Mouse (Mus musculus) liver (tissue): ENCODE data around the gene Acp5.
"Not testable (repeated sequence)": the region's sequence is repeated elsewhere in the genome, so short reads cannot be mapped to it uniquely, and the experiment has no call there.

ENCODE experiments used
- DNase-seq: peaks from one replicate; pipeline ENCODE4 v3.0.0-alpha.2; 2020; ENCODE audit warnings: mixed read lengths

Acp5 gene

GRCm38 (mm10) chr9:22135644-22136390 is at the start of gene Acp5:
TSS of gene Acp5 (minus strand) at chr9:22135711.
- DNase-seq, result peak; percentile 91

- no peak for DNase-seq
Observed at GRCm38 (mm10) chr9:22172318-22172717, 36.8 kb upstream of the Acp5 start.

GRCm38 (mm10) chr9:22169327-22169726 is 33.8 kb upstream of the Acp5 start:
- no peak for DNase-seq

GRCm38 (mm10) chr9:22167751-22168150 is 32.2 kb upstream of the Acp5 start:
- DNase-seq, result no peak

GRCm38 (mm10) chr9:22166686-22167085 is 31.2 kb upstream of the Acp5 start:
- DNase-seq, result no peak

- DNase-seq, result no peak
Observed at GRCm38 (mm10) chr9:22165964-22166363, 30.5 kb upstream of the Acp5 start.

GRCm38 (mm10) chr9:22164711-22165668 is 29.5 kb upstream of the Acp5 start:
- peak; percentile 49 for DNase-seq

- DNase-seq, result no peak
Observed at GRCm38 (mm10) chr9:22162912-22163311, 27.4 kb upstream of the Acp5 start.

- no peak for DNase-seq
Observed at GRCm38 (mm10) chr9:22162305-22162704, 26.8 kb upstream of the Acp5 start.

- DNase-seq, result no peak
Observed at GRCm38 (mm10) chr9:22161299-22161698, 25.8 kb upstream of the Acp5 start.

- no peak for DNase-seq
Observed at GRCm38 (mm10) chr9:22157516-22158265, 22.2 kb upstream of the Acp5 start.

- peak; percentile 100 for DNase-seq
Observed at GRCm38 (mm10) chr9:22156497-22157245, 21.2 kb upstream of the Acp5 start, which contains the start of gene Pigyl. TSS of gene Pigyl (plus strand) at chr9:22156846.

GRCm38 (mm10) chr9:22155614-22156013 is 20.1 kb upstream of the Acp5 start:
- DNase-seq, result peak; percentile 76

GRCm38 (mm10) chr9:22153810-22154209 is 18.3 kb upstream of the Acp5 start:
- no peak for DNase-seq

- no peak for DNase-seq
Observed at GRCm38 (mm10) chr9:22150946-22151345, 15.4 kb upstream of the Acp5 start.

- DNase-seq, result not testable (repeated sequence)
Observed at GRCm38 (mm10) chr9:22150249-22150693, 14.8 kb upstream of the Acp5 start.

GRCm38 (mm10) chr9:22149426-22150248 is 14.1 kb upstream of the Acp5 start:
- peak; percentile 83 for DNase-seq

GRCm38 (mm10) chr9:22144304-22144965 is 8.9 kb upstream of the Acp5 start:
- DNase-seq, result no peak

- DNase-seq, result peak; percentile 90
Observed at GRCm38 (mm10) chr9:22143108-22144037, 7.9 kb upstream of the Acp5 start.
